Mouse (Mus musculus) lung, embryonic 14.5 days (tissue): ENCODE measurements around the gene Trabd. TPM values are rescaled to one million over a fixed set of nuclear protein-coding genes. Genes with fewer than 3 reads are reported as not detected.

Experiments
- ATAC-seq: fragments of 200-750 bp; cut with Nextera tagmentation; 2 replicates; pipeline ENCODE4 v1.8.0; 2017; ENCODE audit warnings: mild to moderate bottlenecking, moderate TSS enrichment, moderate library complexity; ENCODE audit not compliant: insufficient read depth
- DNase-seq: peaks from one replicate; pipeline ENCODE4 v3.0.0-alpha.2; 2015
- H3K27ac ChIP-seq: fragments of 300-500 bp; sonication (generic); 2 replicates; pipeline ENCODE4 v1.5.1; 2014; ENCODE audit warnings: low read depth, mild to moderate bottlenecking, moderate library complexity
- H3K27me3 ChIP-seq: fragments of 300-500 bp; sonication (generic); 2 replicates; pipeline ENCODE4 v1.6.1; 2014; ENCODE audit warnings: low read length, control low read depth; ENCODE audit not compliant: insufficient read depth
- H3K36me3 ChIP-seq: fragments of 300-500 bp; sonication (generic); 2 replicates; pipeline ENCODE4 v1.6.1; 2014; ENCODE audit warnings: control low read depth; ENCODE audit not compliant: insufficient read depth
- H3K4me1 ChIP-seq: fragments of 300-500 bp; sonication (generic); 2 replicates; pipeline ENCODE4 v1.6.1; 2014; ENCODE audit warnings: antibody characterized with exemption, control low read depth; ENCODE audit not compliant: insufficient read depth
- H3K4me2 ChIP-seq: fragments of 300-500 bp; sonication (generic); 2 replicates; pipeline ENCODE4 v1.6.1; 2014; ENCODE audit warnings: mild to moderate bottlenecking
- H3K4me3 ChIP-seq: fragments of 300-500 bp; sonication (generic); 2 replicates; pipeline ENCODE4 v1.5.1; 2014; ENCODE audit warnings: low read depth, low read length
- H3K9ac ChIP-seq: fragments of 300-500 bp; sonication (generic); 2 replicates; pipeline ENCODE4 v1.6.1; 2014
- H3K9me3 ChIP-seq: fragments of 300-500 bp; sonication (generic); 2 replicates; pipeline ENCODE4 v1.6.1; 2016; ENCODE audit warnings: low read depth, low read length, control low read depth
- CTCF ChIP-seq: IDR thresholded peaks from 2 replicates; pipeline ENCODE4 v1.5.1; 2016; ENCODE audit warnings: antibody characterized with exemption, low read depth
- WGBS: fragments of 180-500 bp; shearing (Covaris S2); extraction: QIAGEN DNeasy Blood & Tissue Kit; methylation state at CpG from one replicate; pipeline ENCODE4 v1.1.7; 2014; 5-methylcytosine and 5-hydroxymethylcytosine counted together
- polyA plus RNA-seq: library from polyadenylated mRNA; unstranded; fragments of >200 nt; fragmentation: Nextera tagmentation; extraction: Ambion mirVana; gene quantifications from 2 replicates; pipeline ENCODE4 v1.2.1, GENCODE M21; 2014

Trabd gene
- polyA plus RNA-seq, 1 experiment from 2014 or later: 51.6 TPM

DNA sequence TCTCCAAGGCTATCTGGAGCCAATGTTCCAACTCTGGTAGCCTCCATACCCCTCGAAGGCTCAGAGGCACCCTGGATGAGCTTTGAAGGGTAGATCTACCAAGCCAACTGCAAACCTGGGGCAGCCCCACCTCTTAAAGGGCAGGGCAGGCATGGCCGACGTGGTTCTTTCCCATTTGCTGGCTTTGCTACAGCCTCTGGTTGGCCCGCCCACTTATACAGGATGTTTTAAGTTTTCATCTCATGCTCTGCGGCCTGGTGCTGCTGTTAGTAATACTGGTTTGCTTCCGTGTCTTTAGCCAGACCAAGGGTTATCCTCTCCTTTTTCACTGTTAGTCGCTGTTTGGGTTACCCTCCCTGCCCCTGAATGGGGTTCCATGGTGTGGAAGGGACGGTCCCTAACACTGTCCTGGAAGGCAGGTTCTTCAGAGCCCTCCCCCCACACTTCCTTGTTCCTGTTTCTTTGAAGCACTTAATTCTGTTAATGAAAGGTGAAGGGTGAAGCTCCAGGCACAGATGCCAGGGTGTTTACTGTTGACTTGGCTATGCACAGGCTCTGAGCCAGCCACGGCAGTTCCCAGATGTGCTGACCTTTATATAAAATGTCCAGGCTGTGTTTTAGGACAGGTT, 3.4 kb downstream of the Trabd start:
- Histone ChIP-seq H3K9me3 (no peaks in the 10 kb centered on the region), H3K4me1 (0 out of 2 replicates have a peak, but pooled peaks cover 5% of the 10 kb centered on the region), H3K27ac (no peak overlapping the region), H3K9ac (no peak overlapping the region; the same call in 1 of the 2 replicates), H3K27me3 (no peaks in the 10 kb centered on the region), H3K4me3 (no peak overlapping the region; the same call in 1 of the 2 replicates), H3K36me3 (peaks cover 34% of the 10 kb centered on the region), H3K4me2 (peak overlapping the region; percentile 73)
- no peak for TF ChIP-seq CTCF
- DNase-seq (peak; percentile 49), ATAC-seq (no peak)
- WGBS: 55% methylated on average over 9 of the region's 9 CpGs

DNA sequence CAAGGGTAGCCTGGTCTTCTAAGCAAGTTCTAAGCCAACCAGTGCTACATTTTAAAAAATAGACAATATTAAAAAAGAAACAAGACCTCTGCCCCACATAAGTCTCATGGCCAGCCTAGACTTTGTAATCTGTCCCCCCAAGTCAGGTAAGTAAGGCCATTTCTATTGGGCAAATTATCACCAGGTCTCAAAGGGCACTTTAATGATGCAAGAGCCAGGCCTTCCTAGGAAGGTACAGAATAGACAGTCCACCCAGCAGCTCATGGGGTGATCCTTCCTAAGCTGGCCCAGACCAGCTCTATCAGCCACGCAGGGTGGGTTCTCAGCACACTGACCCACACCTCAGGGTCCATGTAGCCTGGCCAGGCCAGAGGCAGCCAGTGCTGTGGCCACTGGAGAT, 9.0 kb downstream of the Trabd start:
- H3K4me2 ChIP-seq: no peak overlapping the region
- 83% methylated on average over 1 of the region's 1 CpGs for WGBS
- H3K4me1 ChIP-seq: no peaks in the 10 kb centered on the region
- H3K27me3 ChIP-seq: no peaks in the 10 kb centered on the region
- DNase-seq (no peak), ATAC-seq (no peak)
- no peak overlapping the region for H3K4me3 ChIP-seq
- H3K36me3 ChIP-seq: peaks cover 70% of the 10 kb centered on the region
- no peak for TF ChIP-seq CTCF
- no peak overlapping the region for H3K9ac ChIP-seq
- no peaks in the 10 kb centered on the region for H3K9me3 ChIP-seq
- no peak overlapping the region for H3K27ac ChIP-seq

DNA sequence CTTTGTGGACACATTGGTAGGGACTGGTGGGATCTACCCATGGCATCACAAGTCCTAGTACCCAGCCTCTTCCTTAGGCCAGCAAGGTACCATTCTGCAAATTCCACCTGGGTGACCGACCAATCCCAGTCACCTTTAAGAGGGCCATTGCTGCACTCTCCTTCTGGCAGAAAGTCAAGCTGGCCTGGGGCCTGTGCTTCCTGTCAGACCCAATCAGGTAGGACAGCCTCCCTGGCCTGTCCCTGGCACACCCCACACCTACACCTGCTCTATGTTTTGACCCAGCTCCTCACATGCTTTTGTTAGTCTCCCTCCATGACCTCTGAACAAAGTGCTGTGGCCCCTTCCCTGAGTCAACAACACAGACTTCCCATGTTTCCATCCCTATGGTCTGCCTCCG, 9.9 kb downstream of the Trabd start:
- Histone ChIP-seq H3K27ac (no peak overlapping the region), H3K4me2 (no peak overlapping the region), H3K27me3 (no peaks in the 10 kb centered on the region), H3K4me1 (peaks cover 2% of the 10 kb centered on the region; the same call in 1 of the 2 replicates), H3K9ac (no peak overlapping the region), H3K36me3 (peaks cover 64% of the 10 kb centered on the region), H3K4me3 (no peak overlapping the region), H3K9me3 (no peaks in the 10 kb centered on the region)
- ATAC-seq (no peak), DNase-seq (no peak)
- 86% methylated on average over 2 of the region's 2 CpGs for WGBS
- TF ChIP-seq CTCF: no peak

DNA sequence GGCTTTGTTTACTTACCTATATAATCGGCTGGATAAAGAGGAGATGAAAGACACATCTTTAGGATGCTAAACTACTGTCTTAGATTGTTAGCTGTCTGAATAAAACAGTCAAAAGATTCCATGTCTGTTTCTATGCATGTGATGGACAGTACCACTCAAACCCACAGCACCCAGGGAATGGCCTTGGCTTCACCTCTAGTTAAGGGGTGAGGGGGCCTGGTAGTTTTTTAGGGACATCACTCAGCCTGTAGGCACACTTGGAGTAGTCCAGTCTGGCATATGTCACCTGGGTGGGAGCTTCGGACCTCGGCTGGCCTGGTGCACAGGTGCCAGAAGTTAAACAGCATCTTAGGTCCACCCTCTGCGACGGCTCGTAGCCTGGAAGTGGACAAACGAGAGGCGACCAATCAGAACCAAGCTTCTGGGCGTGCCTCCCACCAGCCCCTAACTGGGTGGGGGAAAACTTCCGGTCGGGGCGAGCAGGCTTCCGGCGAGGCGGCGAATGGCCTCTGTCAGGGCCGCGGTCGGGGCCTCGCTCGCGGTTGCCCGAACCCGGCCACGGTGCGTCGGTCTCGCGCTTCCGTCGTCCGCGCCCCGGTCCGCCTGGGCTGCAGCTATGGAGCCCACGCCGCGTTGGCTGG, 13.8 kb downstream of the Trabd start, which contains the start of gene Selenoo:
Selenoo (plus strand) TSS at position 478 of the 641 bp plus-strand sequence.
- Histone ChIP-seq H3K27me3 (no peaks in the 10 kb centered on the region), H3K4me2 (peak within 1 kb of the TSS; percentile 97), H3K36me3 (peaks cover 46% of the 10 kb centered on the region), H3K27ac (peak within 1 kb of the TSS; percentile 58), H3K4me1 (peaks cover 4% of the 10 kb centered on the region; the same call in 1 of the 2 replicates), H3K9me3 (no peaks in the 10 kb centered on the region), H3K9ac (peak within 1 kb of the TSS; percentile 89), H3K4me3 (peak within 1 kb of the TSS; percentile 91)
- DNase-seq: peak; percentile 95
- no peak for TF ChIP-seq CTCF
- WGBS: 2% methylated on average over 38 of the region's 38 CpGs
- ATAC-seq: peak; percentile 97

DNA sequence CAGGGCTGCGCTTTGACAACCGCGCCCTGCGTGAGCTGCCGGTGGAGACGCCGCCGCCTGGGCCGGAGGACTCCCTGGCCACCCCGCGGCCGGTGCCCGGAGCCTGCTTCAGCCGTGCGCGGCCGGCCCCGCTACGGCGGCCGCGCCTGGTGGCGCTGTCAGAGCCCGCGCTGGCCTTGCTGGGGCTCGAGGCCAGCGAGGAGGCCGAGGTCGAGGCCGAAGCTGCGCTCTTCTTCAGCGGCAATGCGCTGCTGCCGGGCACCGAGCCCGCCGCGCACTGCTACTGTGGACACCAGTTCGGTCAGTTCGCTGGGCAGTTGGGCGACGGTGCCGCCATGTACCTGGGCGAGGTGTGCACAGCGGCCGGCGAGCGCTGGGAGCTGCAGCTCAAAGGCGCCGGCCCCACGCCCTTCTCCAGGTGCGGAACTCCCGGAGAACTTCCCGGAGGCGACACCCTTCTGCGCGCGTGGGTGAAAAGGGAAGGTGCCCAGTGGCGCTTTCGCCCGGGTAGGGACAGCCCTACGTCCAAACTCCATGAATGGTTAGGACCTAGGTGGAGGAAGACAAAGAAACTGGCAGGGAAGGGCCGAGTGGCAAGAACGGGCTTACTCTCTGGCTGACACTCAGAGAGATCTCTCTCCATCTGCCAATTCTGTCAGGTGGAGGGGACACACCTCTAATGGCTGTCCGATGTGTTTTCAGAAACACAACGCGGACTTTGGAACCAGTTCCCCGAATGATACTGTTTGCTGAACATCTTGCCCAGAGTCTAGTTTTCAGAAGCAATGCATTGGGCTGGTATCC, 14.5 kb downstream of the Trabd start:
- Histone ChIP-seq H3K9ac (peak overlapping the region; percentile 89), H3K27me3 (no peaks in the 10 kb centered on the region), H3K4me1 (peaks cover 4% of the 10 kb centered on the region; the same call in 1 of the 2 replicates), H3K27ac (peak overlapping the region; percentile 58), H3K4me3 (peak overlapping the region; percentile 91), H3K9me3 (no peaks in the 10 kb centered on the region), H3K4me2 (peak overlapping the region; percentile 97), H3K36me3 (peaks cover 46% of the 10 kb centered on the region)
- ATAC-seq: peak; percentile 64
- TF ChIP-seq CTCF: no peak
- DNase-seq: peak; percentile 15
- WGBS: 3% methylated on average over 59 of the region's 68 CpGs

DNA sequence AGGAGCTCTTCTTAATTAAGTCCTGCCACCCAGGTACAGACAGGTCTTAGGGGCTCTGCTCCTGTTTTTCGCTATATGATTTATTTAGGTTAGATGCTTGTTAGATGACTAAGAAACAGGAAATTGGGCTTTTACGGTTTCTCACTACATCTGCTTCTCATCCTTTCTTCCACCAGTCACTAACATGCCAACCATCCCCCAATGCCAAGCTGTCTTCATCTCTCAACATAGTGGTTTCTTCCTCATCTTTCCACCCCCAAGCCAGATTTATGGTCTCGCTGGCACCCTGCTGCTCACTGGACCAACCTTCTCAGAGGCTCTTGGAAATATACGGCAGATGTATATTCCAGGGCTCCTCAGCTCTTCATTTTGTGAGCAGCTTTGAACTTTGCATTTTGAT, 15.7 kb downstream of the Trabd start:
- Histone ChIP-seq H3K4me3 (no peak overlapping the region), H3K27ac (no peak overlapping the region), H3K4me2 (0 out of 2 replicates have a peak overlapping the region, but pooled peaks have one; percentile 4), H3K4me1 (peaks cover 4% of the 10 kb centered on the region; the same call in 1 of the 2 replicates), H3K36me3 (peaks cover 46% of the 10 kb centered on the region), H3K27me3 (no peaks in the 10 kb centered on the region), H3K9me3 (no peaks in the 10 kb centered on the region), H3K9ac (no peak overlapping the region)
- ATAC-seq (no peak), DNase-seq (no peak)
- 83% methylated on average over 4 of the region's 4 CpGs for WGBS
- TF ChIP-seq CTCF: no peak

DNA sequence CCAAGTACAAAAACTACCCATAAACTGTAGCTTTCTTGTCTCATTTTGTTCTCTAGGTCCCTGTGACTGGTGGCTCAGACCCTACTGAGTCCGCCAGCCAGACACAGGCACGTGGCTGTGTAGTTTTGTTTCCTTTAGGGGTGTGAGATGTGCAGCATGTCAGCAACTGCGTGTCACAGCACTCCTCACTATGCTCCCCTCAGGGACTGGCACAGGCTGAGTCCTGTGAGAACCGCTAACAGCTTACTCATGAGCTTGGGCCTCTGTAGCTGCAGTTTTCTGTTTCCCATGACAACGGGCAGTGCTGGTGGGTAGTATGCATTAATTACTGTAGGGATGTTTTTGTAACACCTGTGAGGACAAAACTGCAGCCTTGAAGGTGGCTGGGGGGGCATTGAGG, 17.3 kb downstream of the Trabd start:
- H3K4me2 ChIP-seq: no peak overlapping the region
- no peak overlapping the region for H3K9ac ChIP-seq
- H3K27me3 ChIP-seq: no peaks in the 10 kb centered on the region
- no peak overlapping the region for H3K4me3 ChIP-seq
- ATAC-seq (no peak), DNase-seq (no peak)
- TF ChIP-seq CTCF: no peak
- WGBS: 79% methylated on average over 5 of the region's 5 CpGs
- no peak overlapping the region for H3K27ac ChIP-seq
- peaks cover 48% of the 10 kb centered on the region for H3K36me3 ChIP-seq
- no peaks in the 10 kb centered on the region for H3K9me3 ChIP-seq
- peaks cover 4% of the 10 kb centered on the region; the same call in 1 of the 2 replicates for H3K4me1 ChIP-seq
